Mouse (Mus musculus) megakaryocyte, adult 5-6 weeks (primary cell): ENCODE measurements at regions not wholly inside any gene's neighbourhood (a gene's known extent, or its start where the extent isn't known, plus 50 kb on each side); places are given as distances from the start of the nearest gene placed in this dataset.
"Not testable (repeated sequence)": the region's sequence is repeated elsewhere in the genome, so short reads cannot be mapped to it uniquely, and the experiment has no call there.

ENCODE experiments used
- ATAC-seq: 2 replicates; pipeline ENCODE4 v1.8.0; 2016; ENCODE audit warnings: mild to moderate bottlenecking, inconsistent platforms; ENCODE audit not compliant: poor library complexity, severe bottlenecking

- ATAC-seq: no peak
Observed at GRCm38 (mm10) chr12:15146398-15146797, 670.3 kb downstream of the Trib2 start.

DNA sequence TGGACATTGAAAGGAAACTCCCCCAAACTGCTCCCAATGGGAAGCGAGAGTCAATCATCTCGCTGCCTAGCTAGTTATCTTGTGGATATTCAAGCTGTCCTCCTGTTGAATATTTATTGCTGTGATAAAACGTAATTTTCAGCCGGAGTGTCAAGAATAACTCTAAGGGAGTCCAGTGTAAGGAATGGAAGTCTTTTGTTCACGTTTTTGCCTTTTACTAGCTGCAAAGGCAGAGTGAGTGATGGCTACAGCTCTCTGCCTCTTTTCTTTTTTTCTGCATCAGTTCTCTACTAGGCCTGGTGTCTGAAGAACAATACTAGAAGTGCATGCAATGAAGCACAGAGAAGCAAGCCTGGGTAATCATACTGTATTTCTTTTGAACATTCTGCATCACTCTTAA, 679.7 kb downstream of the Trib2 start:
- no peak for ATAC-seq

DNA sequence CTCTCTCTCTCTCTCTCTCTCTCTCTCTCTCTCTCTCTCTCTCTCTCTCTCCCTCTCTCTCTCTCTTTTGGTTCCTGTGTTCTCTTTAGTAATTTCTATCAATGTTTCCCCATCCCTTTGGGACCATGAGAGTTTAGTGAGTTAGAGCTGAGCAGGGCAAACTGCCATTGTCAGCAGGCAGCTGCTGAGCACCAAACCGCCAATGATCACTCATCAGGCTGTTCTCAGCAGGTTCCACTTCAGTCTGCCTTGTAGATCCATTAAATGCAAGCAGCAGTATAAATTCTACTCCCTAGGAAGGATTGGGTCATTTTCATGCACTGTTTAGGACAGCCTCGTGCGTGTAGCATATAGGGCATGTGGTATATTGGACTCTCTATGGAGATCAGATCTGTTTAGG, 692.5 kb downstream of the Trib2 start:
- ATAC-seq: no peak

DNA sequence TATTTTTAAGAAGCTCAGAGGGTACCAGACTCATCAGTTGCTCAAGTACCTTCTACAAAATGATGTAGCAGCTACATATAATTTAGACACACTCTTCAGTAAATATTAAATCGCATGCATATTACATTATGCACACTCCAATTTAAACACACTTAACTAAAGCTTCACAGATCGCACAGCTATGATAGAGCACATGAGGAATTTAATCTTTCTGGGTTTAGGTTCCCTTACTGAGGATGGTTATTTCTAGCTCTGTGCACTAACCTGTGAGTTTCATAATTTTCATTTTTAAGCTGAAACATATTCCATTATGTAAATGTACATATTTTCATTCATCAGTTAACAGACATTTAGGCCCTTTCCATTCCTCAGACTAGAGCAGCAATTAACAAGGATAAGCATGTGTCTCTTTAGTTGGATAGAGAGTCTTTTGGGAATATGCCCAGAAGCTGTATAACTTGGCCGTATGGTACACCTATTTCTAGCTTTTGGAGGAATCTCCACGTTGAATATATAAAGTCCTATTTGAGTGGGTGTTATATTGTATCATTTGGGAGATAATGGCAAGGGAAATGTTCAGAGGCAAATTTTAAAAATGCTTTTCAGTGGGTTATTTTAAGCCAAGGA, 694.0 kb downstream of the Trib2 start:
- no peak for ATAC-seq

- no peak for ATAC-seq
Observed at GRCm38 (mm10) chr12:15115556-15115955, 701.2 kb downstream of the Trib2 start.

DNA sequence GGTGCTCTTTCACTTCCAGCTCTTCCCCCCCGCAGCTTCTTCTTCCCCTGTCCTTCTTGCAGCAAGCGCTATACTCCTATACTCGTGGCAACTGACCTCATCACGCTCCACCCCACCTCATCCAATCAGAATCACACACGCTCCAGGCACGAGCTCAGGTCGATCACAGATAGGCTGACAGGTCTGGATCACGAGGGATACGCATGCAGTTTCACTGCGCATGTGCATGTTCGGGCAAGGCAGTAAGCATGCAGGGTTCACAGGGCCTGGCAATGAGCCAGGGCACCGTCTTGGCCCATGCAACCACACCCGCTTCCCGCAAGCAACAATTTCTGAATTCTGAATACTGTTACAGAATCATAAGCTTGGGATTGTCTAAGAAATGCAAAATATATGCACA, 701.9 kb downstream of the Trib2 start:
- no peak for ATAC-seq

DNA sequence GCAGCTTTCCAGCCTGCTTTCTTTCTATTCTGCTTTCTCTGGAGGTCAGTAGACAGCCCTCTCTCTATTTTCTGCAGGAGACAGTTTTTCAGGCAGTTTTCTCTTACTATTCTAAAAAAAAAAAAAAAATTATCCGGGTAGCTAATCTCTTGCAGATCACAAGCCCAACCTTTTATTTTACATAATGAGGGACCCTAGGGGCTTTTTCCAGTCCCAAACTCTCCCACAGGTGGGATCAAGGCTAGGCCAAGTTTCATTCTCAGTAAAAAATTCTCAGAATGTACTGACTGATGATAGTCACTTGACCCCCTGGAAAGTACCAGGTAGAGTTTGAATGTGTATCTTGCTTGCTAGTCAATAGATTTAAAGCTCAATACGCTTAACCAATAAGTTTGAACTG, 705.7 kb downstream of the Trib2 start:
- ATAC-seq: no peak

DNA sequence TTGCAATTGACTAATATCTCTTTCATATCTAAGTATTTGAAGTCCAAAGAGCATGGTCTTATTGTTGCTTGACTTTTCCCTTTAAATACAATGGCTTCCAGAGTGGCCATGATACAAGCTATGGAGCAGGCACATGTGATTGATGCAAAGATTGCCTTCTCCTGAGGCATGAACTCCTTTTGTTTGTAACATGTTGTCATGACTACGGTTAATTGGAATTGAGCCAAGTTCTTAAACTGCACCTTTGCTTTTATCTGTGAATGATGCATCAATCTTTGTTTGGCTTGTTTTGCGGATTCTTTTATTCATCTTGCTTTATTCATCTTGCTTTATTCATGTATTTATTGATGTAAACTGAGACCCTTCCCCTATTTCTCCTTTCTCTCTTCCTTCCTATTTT, 711.8 kb downstream of the Trib2 start:
- ATAC-seq: no peak

GRCm38 (mm10) chr12:15078615-15079014, 738.1 kb downstream of the Trib2 start:
- no peak for ATAC-seq

DNA sequence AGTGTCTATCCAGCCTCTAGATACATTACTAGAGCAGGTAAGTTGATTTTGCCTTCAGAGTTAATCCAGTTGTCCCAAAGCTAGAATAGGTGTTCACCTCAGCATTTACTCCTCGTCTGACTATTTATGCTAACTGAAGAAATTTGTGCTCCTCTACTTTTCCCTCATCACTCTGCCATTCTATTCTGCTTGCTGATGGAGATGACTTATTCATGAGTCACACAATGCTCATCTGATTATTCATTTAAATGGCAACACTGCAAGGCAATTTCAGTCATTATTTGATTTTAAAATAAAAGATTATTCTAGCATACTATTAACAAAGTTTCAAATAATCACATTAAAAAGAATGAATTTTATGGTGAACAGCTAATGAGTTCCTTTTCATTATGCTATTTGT, 752.4 kb downstream of the Trib2 start:
- ATAC-seq: no peak

GRCm38 (mm10) chr12:15051387-15051786, 765.3 kb downstream of the Trib2 start:
- ATAC-seq: no peak

GRCm38 (mm10) chr12:15043264-15043663, 773.5 kb downstream of the Trib2 start:
- no peak for ATAC-seq

DNA sequence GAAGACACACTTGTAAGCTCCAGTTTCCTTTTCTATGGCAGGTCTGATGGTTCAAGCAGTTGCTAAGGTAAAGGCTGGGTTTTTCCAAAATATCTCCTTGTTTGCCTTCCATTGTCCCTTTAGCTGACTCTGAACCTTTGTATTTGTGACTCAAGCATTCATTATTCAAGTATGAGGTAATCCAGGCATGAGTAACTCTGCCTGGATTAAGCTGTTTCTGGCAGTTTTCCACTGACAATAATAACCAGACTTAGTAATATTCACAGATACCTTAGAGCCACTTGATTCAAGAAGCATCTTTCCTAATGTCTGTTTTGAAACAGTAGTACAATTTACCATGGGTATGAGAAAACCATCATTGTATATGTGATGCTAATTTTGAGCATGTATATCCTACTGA, 805.6 kb downstream of the Trib2 start:
- no peak for ATAC-seq

DNA sequence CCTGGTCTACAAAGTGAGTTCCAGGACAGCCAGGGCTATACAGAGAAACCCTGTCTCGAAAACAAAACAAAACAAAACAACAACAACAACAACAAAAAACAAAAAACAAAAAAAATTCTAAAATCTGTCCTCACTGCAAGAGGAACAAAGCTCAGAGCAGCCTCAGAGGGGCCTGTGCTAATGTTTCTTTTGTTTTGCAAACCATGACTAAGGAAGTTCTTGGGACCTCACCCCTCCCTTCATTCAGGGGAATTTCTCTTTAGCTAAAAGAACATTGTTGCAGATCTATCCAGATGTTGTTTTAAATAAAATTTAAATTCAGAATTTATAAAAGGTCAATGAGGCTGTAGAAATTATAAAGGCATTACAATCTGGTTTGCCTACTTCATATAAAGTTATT, 814.3 kb downstream of the Trib2 start:
- not testable (repeated sequence) for ATAC-seq
